Mouse (Mus musculus): ENCODE measurements at regions not wholly inside any gene's neighbourhood (a gene's known extent, or its start where the extent isn't known, plus 50 kb on each side); places are given as distances from the start of the nearest gene placed in this dataset.
"Not testable (repeated sequence)": the region's sequence is repeated elsewhere in the genome, so short reads cannot be mapped to it uniquely, and the experiment has no call there.

DNA sequence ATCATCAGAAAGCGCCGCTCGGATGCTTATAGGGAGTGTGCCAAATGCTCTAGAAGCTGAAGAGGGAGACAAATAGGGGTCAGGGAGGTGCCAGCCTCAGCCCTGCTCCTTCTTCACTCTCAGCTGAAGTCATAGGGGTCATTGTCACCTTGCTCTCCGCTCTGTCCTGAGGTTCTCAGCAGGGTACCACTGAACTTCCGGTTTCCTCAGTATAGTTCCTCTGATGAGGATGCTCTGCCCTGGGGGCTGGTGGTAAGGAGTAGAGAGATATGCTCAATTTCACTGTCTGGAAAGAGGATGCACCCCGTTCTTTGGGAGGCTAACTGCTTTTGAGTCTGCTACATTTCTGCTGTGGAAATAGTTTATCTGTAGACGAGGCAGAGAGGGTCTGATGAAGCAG is 211.4 kb downstream of the Zfp619 start:
- DNase-seq: no peak

DNA sequence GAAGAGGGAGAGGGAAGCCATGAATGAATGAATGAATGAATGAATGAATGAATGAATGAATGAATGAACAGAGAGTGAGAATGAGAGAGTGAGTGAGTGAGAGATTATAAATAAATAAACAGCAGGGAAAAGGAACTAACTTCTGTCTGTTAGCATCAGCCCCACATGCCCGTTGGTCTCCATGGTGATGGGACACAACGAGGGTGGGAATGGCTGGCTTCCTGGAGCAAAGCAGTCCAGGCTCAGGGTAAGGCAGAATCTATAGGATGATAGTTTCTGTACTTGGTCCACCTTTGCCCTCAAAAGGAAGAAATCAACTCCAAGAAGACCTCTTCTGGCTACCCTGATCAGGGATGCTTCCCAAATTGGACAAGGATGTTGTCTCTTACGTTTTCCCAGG is 212.2 kb downstream of the Zfp619 start:
- no peak for DNase-seq

DNA sequence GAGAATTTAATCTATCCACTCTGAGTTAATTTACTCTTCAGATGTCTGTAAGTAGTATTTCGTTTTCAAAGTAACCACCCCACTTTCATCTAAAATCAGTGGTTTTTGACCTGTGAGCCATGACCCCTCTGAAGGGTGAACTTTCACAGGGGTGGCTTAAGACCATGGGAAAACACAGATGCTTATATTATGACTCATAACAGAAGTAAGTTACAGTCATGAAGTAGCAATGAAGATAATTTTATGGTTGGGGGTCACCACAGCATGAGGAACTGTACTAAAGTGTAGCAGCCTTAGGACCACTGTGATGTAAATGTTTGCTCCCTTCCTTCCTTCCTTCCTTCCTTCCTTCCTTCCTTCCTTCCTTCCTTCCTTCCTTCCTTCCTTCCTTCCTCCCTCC is 215.2 kb downstream of the Zfp619 start:
- DNase-seq: no peak

GRCm38 (mm10) chr7:39748395-39748794 is 230.8 kb downstream of the Zfp619 start:
- DNase-seq: not testable (repeated sequence)

GRCm38 (mm10) chr7:39750448-39750847 is 232.9 kb downstream of the Zfp619 start:
- no peak for DNase-seq

DNA sequence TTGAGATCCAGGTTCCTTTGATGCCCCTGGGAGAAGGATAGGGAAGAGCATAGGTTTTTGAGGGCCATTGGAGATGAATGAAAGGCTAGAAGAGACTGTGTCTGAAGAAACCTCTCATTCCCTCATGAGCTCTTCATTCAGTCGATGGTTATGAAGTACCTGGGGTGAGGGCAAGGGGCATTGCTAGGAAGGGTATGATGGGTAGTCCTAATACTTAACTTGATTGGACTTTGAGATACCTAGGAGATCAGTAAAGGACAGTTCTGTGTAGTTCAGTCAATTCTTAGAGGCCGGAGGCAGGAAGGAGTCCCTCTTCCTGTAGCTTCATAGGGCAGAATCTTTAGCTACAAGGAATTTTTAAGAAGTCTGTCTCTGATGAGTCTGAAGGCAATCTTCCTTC is 246.8 kb downstream of the Zfp619 start:
- no peak for DNase-seq

- DNase-seq: no peak
Observed at GRCm38 (mm10) chr7:39765094-39765493, 247.5 kb downstream of the Zfp619 start.

DNA sequence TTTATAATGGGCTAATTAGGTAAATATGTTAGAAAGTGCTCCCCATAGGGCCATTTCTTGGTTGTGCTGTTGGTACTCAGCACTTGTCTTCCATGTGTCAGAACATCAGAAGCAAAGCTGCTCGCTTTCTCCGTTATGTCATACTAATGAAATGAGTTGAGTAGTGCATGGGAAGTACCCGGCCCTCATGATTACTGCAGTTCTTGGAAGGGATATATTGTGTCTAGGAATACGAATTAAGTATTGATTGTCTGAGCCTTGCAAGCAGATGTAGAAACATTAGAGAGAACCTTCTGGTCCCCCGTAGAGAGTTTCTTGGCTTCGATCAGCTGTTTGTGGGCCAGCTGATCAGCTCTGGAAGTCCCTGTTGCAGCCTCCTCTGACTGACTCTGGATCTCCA is 255.7 kb downstream of the Zfp619 start:
- DNase-seq: no peak

- no peak for DNase-seq
Observed at GRCm38 (mm10) chr7:39789321-39789720, 271.8 kb downstream of the Zfp619 start.

- no peak for DNase-seq
Observed at GRCm38 (mm10) chr7:39789880-39790279, 272.3 kb downstream of the Zfp619 start.

DNA sequence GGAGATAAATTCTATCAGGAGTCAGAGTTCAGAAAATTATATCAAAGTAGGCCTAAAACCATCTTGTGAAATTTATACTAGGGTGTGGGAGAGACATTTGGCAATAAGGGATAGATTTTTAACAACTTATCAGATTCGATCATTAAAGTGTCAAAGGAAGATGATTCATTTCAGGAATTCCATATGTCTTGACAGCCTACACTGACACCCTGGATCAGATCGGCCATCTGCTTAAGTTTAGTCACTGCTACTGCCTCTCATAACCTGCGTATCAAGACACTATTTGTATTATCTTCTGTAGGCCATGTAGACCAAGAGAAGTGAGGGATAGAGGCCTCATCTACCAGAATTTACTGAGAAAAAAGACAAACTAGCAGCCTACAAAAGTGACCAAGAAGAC is 277.2 kb downstream of the Zfp619 start:
- DNase-seq: no peak

DNA sequence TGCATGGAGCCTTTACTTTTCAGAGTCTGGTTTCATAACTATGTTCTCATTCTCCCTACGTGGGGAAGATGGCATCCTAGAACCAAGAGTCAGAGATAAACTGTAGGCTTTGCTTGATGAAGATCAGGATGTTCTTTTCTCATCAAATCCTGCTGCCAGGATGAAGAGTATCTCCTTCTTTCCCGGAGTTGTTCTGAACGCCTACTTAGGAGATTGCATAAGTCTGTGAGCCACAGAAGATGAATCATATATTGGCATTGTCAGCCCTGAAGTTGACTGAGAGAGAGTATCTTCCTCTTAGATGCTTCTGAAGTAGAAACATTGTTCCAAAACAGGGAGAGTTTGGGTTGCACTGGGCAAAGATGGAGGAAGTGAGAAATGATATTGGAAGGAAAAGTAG is 286.7 kb downstream of the Zfp619 start:
- no peak for DNase-seq

DNA sequence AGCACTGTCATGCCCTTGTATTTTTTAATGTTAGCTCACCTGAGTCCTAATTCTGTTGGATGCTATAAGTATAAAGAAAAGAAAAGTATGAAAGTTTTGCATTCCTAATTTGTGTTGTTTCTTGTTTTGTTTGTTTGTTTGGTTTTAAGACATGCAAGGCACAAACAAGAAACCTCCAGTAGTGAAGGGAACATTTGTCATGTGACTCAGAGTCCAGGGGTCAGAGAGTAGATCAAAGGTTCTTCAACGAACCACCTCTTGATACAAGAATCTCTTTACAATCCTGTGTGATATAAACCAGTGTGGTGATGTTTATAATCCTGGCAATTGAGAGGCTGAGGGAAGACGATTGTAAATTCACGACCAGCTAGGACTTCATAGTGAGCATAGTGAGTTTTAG is 300.5 kb downstream of the Zfp619 start:
- no peak for DNase-seq

DNA sequence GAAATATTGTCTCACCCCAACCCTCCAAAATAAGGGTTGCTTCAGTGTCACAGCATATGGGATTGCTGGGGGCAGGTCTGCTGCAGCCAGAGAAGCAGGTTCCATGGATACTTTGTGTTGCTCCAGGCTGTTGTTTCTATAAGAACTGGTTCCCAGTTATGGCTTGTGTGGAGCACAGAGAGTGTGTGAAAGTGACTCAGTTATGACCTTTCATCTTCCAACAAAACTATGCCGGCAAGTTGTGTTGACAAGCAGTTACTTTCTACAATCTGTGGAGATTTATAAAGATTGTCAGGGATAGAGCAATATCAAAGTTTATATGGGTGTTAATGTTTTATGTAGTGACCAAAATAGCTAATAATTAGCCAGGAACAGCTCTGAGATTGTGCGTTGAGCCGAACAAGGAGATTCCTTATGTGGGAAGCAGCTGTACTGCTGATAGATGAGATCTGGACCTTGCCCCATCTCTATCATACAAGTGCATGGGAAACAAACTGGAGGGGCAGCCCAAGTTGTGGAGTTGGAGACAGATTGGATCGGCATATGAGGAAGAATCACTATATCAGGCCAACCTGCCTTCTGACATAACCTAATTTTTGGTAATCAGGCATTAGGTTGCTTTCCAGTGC is 305.1 kb downstream of the Zfp619 start:
- no peak for DNase-seq

- DNase-seq: no peak
Observed at GRCm38 (mm10) chr7:39828378-39828777, 310.8 kb downstream of the Zfp619 start.

DNA sequence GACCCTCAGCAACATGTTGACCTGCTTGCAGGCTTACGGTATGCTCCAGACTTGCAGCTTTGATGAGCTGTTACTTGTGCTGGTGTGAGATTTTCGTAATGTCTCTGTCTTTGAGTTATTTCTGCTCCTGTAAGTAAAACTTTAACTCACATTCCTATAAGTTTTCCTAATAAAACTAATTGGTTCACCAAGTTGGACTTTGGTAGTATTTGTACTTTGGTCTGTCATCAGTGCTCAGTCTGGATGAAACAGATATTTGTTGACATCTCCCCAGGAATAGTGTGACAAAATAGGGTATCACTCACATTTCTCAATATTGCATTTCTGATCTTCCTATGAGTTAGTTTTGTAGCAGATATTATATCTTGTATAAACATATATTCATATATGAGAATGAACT is 313.3 kb downstream of the Zfp619 start:
- DNase-seq: no peak

DNA sequence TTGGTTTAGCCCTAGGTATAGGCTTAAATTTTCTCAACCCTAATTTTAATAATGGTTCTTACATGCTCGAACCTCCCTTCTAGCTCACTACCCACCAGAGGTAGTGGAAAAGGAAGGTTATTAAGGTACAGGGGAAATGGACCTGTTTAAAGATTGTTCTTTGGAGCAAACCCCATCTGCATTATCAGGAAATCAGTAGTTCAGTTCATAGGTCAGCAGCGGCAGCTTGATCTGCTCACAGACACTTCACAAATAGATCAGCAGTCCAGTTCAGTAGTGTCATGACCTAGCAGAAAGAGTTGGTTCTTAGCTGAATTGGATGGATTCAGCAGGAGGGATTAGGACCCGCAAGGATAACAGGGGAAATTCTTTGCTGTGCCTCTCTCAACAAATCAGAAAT is 324.4 kb downstream of the Zfp619 start:
- no peak for DNase-seq

- peak in 1 of 2 experiments; percentile 3 for DNase-seq
Observed at GRCm38 (mm10) chr7:39847914-39848782, 330.6 kb downstream of the Zfp619 start.

GRCm38 (mm10) chr7:39857301-39857700 is 339.7 kb downstream of the Zfp619 start:
- DNase-seq: no peak

DNA sequence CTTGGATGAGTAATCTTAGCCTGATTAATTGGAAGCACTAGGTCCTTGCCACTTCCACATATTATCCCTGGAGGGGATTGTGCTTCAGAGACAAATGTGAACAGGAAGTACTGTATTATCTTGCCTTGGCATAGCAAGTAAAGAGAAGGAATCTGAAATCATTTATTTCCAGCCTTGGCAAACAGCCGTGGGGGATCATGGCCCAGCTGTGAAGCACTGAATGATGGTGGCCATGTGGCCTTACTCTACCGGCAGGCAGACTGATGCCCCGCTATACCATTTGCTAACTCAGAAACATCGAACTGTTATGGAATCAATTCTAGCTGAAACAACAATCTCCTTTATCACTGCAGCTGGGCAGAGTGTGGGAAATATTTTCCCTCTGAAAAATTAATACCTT is 345.3 kb downstream of the Zfp619 start:
- DNase-seq: no peak

DNA sequence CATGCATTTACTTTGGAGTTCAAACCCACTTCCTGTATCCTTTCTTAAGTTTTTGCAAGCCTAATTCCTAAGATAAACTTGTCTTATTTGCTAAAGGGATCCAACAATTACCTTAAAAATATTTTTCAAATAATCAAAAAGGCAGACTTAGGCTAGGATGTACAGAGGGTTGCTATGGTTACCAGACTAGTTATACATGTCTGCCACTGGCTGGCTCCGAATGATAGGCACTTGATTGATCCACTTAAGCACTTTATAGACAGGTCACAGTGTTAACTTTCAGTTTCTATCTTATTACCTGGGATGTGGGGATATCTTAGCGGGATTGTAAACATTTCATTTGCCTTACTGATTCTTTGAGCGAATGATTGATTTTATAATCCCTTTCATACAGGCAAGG is 346.6 kb downstream of the Zfp619 start:
- no peak for DNase-seq

GRCm38 (mm10) chr7:39864781-39865180 is 347.2 kb downstream of the Zfp619 start:
- DNase-seq: no peak

DNA sequence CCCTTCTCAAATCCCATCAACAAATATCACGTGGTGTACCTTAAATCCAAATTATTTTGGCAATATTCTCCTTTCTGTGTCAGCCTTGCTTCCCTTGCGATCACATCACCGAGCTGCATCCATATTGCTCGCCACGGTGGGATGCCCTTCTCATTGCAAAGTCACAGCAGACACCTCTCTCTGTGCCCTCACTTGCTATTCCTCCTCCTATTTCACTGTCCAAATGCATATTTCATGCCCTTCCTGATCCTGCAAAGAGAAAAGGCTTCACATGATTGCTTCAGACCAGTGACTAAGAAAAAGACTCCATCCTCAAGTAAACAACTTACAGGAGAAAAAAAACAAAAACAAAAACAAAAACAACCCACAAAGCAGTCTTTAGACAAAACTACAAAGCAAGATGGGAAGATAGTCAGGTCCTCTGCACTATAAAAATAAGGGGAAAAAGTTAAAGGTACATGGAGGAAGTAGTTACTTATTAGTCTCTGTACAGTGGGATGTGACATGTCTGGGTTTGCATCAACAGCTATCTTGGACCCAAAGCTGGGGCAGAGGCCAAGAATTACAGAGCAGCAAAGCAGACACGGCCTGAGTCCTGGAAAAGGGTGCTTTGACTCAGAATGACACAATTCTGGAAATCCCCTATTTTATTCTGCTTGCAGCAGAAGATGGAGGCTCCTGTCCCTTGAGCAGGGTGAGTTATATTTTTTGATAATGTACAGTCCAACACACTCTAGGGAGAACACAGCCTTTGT is 349.3 kb downstream of the Zfp619 start:
- DNase-seq: no peak

DNA sequence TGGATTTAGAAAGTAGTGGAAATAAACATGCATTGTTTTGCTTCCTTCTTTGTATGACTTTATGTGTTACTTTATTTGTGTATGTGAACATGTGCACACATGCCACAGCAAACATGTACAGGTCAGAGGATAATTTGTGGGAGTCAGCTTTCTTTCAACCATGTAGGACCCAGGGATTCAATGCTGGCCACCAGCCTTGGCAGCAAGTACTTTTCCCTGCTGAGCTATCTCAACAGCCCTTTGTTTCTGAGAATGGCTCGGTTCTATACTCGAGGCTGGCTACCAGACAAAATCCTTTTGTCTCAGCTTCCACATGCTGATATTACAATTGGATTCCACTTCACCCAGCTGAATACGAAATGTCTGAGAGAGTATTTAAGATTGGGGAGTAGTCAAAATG is 349.9 kb downstream of the Zfp619 start:
- no peak for DNase-seq
